Mouse (Mus musculus): ENCODE measurements around the gene Map3k6. TPM values are rescaled to one million over a fixed set of nuclear protein-coding genes. Genes with fewer than 3 reads are reported as not detected.

The Map3k6 gene
- polyA plus RNA-seq, 1 experiment = 11.6 TPM

DNA sequence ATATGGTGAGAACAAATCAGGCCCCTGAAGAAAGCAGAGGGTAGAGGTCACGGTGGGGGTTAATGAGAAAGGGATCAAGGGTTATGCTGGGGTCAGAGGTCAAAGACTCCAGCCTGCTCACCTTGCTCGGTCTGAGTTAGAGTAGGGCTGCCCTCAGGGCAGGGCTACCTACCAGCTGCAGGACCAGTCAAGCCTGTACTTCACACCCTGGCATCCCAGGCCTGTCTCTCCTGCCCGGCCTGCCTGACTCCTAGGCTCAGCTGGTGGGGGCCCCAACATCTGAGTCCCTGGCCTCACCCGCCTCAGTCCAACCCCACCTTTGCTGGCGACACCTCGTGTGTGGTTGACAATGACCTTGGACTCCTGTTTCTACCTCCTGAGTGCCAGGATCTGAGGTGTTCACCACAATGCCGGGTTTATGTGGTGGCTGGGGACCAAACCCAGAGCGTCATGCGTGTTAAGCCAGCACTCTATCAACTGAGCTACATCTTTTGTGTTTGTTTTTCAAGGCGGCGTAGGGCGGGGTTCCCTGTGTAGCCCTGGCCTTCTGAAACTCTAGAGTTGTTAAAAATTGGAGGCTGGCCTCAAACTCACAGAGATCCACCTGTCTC lies 17.3 kb downstream of the Map3k6 start:
- Histone ChIP-seq H3K9me3 (no peaks in the 10 kb centered on the region), H3K27me3 (replicated peaks) (peaks cover 84% of the 10 kb centered on the region), H3K4me1 (peaks cover 30% of the 10 kb centered on the region), H3K36me3 (replicated peaks; ENCODE audit: low read length) (peaks cover 3% of the 10 kb centered on the region), H3K4me3 (replicated peaks) (no peak overlapping the region)
- TF ChIP-seq FLI1 (IDR thresholded peaks at IDR 0.05; ENCODE audit: low read length) (no peak), GATA1 (IDR thresholded peaks at IDR 0.05; ENCODE audit: borderline replicate concordance, low read length) (no peak)

DNA sequence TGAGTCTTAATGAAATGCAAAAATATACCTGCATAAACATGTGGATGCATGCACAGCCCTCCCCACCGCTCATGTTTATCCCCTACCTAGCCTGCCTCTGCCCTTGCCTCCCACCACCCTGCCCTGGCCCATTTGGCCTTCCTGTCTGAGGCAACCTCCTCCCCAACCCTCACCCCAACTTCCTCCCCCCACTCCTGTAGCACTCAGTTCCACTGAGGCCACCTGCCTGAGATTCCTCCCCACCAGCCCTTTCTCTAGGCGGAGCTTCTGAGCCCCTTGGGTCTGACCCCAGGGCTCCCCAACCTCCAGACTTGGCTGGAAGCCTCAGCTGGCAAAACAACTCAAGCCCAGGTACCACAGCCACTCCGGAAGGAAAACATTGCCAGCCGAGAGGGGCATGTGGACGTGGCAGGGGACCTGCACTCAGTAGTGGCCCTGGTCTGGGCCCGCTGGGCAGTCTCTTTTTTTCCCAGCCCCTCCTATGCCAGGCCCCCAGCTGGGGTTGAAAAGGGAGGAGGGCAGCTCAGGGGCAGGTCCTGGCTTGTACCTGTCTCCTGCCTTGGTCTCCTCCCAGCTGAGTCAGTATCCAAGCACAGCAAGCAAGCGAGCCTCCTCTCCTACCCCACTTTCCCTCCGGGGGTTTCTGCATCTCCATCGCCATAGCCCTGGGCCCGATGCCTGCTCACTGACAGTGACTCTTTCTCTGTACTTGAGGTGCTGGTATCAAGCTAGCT lies 21.2 kb downstream of the Map3k6 start:
- Histone ChIP-seq H3K4me1 (peaks cover 51% of the 10 kb centered on the region), H3K27me3 (replicated peaks) (peaks cover 46% of the 10 kb centered on the region), H3K4me3 (replicated peaks) (peak overlapping the region; percentile 81), H3K9me3 (no peaks in the 10 kb centered on the region), H3K36me3 (replicated peaks; ENCODE audit: low read length) (peaks cover 29% of the 10 kb centered on the region)
- TF ChIP-seq GATA1 (IDR thresholded peaks at IDR 0.05; ENCODE audit: borderline replicate concordance, low read length) = no peak
- TF ChIP-seq FLI1 (IDR thresholded peaks at IDR 0.05; ENCODE audit: low read length) = no peak

DNA sequence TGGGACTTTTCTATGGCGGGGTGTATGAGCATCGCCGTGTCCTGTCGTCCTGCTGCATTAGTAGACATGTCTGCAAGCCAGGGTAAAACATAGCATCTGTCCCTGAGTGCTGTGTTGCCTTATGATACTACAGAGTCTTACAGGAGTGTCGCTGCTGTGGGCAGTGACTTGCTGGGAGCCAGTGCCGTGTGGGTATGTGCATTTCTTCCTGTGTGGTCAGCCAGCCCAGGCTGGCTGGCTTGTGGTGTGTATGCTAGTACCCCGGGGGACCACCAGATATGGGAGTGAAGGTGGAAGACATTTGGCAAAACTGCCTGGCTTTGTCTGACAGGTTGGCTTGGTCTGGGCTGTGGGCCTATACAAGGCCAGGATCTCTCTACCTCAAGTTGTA lies 21.8 kb downstream of the Map3k6 start:
- H3K36me3 ChIP-seq (replicated peaks; ENCODE audit: low read length) = peaks cover 35% of the 10 kb centered on the region
- H3K4me1 ChIP-seq = peaks cover 53% of the 10 kb centered on the region
- peaks cover 41% of the 10 kb centered on the region for H3K27me3 ChIP-seq (replicated peaks)
- no peaks in the 10 kb centered on the region for H3K9me3 ChIP-seq
- peak overlapping the region; percentile 81 for H3K4me3 ChIP-seq (replicated peaks)
- no peak for TF ChIP-seq GATA1 (IDR thresholded peaks at IDR 0.05; ENCODE audit: borderline replicate concordance, low read length)
- TF ChIP-seq FLI1 (IDR thresholded peaks at IDR 0.05; ENCODE audit: low read length) = no peak

DNA sequence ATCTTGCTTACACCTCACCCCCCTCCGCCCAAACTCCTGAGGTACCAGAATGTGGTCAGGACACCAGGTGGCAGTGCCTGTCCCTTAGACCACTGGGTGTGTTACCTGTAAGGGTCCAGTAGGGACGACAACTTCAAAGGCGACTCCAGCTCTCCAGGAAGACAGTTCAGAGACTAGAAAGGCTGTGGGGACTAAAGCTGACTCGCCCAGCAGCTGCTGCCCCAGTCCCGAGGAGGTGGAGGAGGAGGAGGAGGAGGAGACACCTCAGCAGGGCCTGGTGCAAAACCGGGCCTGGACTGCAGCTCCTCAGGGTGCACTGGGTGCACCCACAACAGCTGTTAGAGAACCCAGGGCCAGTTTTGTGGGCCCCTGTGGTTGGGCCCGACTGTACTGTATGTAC lies 22.3 kb downstream of the Map3k6 start, which contains the start of gene Sytl1:
Gene Sytl1, minus strand, starts transcription at position 232 of the 400 bp plus-strand sequence.
- Histone ChIP-seq H3K27me3 (replicated peaks) (peaks cover 36% of the 10 kb centered on the region), H3K36me3 (replicated peaks; ENCODE audit: low read length) (peaks cover 40% of the 10 kb centered on the region)

DNA sequence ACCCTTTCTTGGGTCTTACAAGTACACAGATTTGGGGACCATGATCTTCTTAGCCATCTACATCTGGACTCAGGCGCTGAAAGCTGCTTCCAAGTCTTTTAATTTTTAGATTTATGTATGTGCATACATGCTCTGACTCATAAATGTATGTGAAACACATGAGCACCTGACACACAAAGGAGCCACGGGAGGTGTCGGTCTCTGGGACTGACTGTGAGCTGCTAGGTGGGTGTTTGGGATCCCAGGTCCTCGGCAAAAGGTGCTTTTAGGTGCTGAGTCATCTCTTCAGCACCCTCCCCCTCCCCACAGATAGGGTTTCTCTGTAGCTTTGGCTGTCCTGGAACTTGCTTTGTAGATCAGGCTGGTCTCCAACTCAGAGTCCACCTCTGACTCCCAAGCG lies 23.1 kb downstream of the Map3k6 start:
- Histone ChIP-seq H3K27me3 (replicated peaks) (peaks cover 27% of the 10 kb centered on the region), H3K9me3 (no peaks in the 10 kb centered on the region), H3K4me3 (replicated peaks) (no peak overlapping the region), H3K4me1 (peaks cover 53% of the 10 kb centered on the region), H3K36me3 (replicated peaks; ENCODE audit: low read length) (peaks cover 49% of the 10 kb centered on the region)
- TF ChIP-seq GATA1 (IDR thresholded peaks at IDR 0.05; ENCODE audit: borderline replicate concordance, low read length) (no peak), FLI1 (IDR thresholded peaks at IDR 0.05; ENCODE audit: low read length) (no peak)

More for the DNA sequence above, 22.3 kb downstream of the Map3k6 start, which contains the start of gene Sytl1:
- TF ChIP-seq FLI1 (IDR thresholded peaks at IDR 0.05; ENCODE audit: low read length) = no peak
- no peak for TF ChIP-seq GATA1 (IDR thresholded peaks at IDR 0.05; ENCODE audit: borderline replicate concordance, low read length)
- Histone ChIP-seq H3K4me1 (peaks cover 53% of the 10 kb centered on the region), H3K9me3 (no peaks in the 10 kb centered on the region), H3K4me3 (replicated peaks) (peak within 1 kb of the TSS; percentile 81)

DNA sequence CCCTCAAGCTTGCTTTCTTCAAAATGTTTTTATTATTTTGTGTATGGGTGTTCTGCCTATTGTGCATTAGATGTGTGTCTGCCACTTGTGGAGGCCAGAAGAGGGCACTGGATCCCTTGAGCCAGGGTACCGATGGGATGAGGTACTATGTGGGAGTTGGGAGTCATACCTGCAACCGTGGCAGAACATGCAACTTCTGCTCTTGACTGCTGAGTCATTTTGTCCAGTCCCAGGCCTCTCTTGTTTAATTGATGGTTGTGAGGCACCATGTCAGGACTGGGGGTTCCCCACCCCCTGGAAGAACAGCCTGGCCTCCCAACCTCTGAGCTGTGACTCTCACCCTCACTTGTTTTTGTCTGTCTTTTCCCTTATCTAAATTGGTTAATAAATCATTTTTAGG lies 23.9 kb downstream of the Map3k6 start:
- TF ChIP-seq GATA1 (IDR thresholded peaks at IDR 0.05; ENCODE audit: borderline replicate concordance, low read length) (no peak), FLI1 (IDR thresholded peaks at IDR 0.05; ENCODE audit: low read length) (no peak)
- peaks cover 57% of the 10 kb centered on the region for H3K36me3 ChIP-seq (replicated peaks; ENCODE audit: low read length)

DNA sequence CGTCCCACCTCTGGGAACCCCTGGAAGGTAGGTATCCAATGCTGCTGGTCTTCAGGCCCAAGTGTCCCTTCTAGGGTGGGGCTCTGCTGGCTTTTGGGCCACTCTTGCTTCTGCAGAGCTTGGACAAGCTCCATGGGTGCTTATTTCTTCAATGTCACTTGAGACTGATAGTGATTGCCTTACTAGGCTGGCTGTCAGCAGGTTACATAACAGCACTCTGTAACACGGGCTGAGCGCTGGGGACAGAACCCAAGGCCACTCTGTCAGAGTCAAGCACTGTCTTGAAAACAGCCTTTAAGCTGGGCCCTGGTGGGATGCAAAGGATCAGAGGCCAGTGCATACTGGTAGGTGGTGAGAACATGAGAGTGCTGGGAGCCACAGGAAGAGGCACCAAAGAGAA lies 24.7 kb downstream of the Map3k6 start:
- TF ChIP-seq GATA1 (IDR thresholded peaks at IDR 0.05; ENCODE audit: borderline replicate concordance, low read length) (no peak), FLI1 (IDR thresholded peaks at IDR 0.05; ENCODE audit: low read length) (no peak)
- Histone ChIP-seq H3K4me3 (replicated peaks) (no peak overlapping the region), H3K4me1 (peaks cover 61% of the 10 kb centered on the region), H3K27me3 (replicated peaks) (peaks cover 13% of the 10 kb centered on the region), H3K9me3 (no peaks in the 10 kb centered on the region), H3K36me3 (replicated peaks; ENCODE audit: low read length) (peaks cover 64% of the 10 kb centered on the region)

More for the DNA sequence above, 23.9 kb downstream of the Map3k6 start:
- Histone ChIP-seq H3K4me3 (replicated peaks) (no peak overlapping the region), H3K9me3 (no peaks in the 10 kb centered on the region), H3K27me3 (replicated peaks) (peaks cover 19% of the 10 kb centered on the region), H3K4me1 (peaks cover 57% of the 10 kb centered on the region)

DNA sequence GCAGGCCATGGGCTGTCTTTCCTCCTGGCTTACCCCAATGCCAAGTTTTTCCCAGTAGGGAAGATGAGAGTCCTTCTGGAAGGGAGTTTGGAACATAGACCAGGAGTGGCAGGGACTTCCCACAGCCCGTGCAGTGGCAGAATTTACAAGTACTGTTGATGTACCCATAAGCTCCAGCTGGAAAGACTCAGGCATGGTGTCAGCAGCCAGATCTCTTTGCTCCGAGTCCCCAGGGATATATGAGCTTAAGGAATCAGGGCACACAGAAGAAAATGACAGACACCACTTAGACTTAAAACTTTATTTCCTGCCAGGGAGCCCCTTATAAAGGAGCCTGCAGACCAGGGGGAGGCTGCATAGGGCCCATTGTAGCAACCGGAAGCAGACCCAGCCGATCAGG lies 25.1 kb downstream of the Map3k6 start:
- Histone ChIP-seq H3K9me3 (no peaks in the 10 kb centered on the region), H3K27me3 (replicated peaks) (peaks cover 8% of the 10 kb centered on the region), H3K4me1 (peaks cover 60% of the 10 kb centered on the region), H3K4me3 (replicated peaks) (no peak overlapping the region), H3K36me3 (replicated peaks; ENCODE audit: low read length) (peaks cover 69% of the 10 kb centered on the region)
- TF ChIP-seq GATA1 (IDR thresholded peaks at IDR 0.05; ENCODE audit: borderline replicate concordance, low read length) (no peak), FLI1 (IDR thresholded peaks at IDR 0.05; ENCODE audit: low read length) (no peak)

DNA sequence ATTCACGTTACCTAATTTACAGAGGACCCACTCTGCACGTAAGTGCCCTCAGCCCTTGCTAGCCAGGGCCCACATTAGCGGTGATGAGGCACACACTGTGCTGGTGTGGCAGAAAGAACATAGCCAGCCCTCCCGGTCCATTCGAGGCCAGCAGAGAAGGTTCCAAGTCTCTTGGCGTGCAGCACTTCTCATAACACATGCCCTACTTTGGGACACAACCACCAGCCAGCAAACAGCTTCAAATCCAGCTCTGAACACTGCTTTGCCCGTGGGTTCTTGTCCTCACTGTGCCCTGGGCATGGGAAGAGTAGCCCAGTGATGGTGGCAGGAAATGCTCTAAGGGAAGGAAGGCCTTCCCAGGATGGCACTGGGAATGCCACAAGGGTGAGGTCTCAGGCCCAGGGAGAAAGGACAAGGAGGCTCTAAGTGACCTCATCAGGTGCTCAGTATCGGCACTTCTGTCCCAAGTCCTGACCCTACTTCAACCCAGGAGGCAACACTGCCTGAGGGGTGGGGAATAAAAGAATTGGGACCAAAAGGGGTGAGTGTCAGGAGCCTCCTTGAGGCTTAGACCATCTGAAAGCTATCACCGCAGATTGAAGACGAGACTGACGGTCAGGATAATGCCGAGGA lies 25.7 kb downstream of the Map3k6 start:
- Histone ChIP-seq H3K9me3 (no peaks in the 10 kb centered on the region), H3K36me3 (replicated peaks; ENCODE audit: low read length) (peaks cover 72% of the 10 kb centered on the region), H3K4me1 (peaks cover 54% of the 10 kb centered on the region), H3K27me3 (replicated peaks) (peaks cover 2% of the 10 kb centered on the region), H3K4me3 (replicated peaks) (no peak overlapping the region)
- TF ChIP-seq GATA1 (IDR thresholded peaks at IDR 0.05; ENCODE audit: borderline replicate concordance, low read length) = no peak
- no peak for TF ChIP-seq FLI1 (IDR thresholded peaks at IDR 0.05; ENCODE audit: low read length)

DNA sequence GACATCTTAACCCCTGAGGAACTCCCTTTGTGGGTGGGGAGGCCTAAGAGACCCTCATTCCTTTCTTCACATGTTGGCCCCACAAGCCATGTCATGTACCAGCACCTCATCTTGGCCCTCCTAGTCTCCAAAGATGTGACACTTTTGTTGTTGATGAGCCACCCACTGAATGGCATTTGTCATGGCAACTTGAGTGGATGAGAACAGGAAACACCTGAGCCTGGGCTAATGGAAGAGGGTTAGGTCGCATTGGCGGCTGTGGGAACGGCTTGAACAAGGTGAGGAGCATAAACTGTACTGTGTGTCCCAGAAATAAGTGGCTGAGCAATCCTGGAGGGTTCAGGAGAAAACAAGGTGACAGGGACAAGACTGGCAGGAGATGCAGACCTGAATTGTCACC lies 28.3 kb downstream of the Map3k6 start:
- H3K9me3 ChIP-seq = no peaks in the 10 kb centered on the region
- no peak for TF ChIP-seq FLI1 (IDR thresholded peaks at IDR 0.05; ENCODE audit: low read length)
- TF ChIP-seq GATA1 (IDR thresholded peaks at IDR 0.05; ENCODE audit: borderline replicate concordance, low read length) = no peak
- peaks cover 29% of the 10 kb centered on the region for H3K4me1 ChIP-seq
- H3K4me3 ChIP-seq (replicated peaks) = no peak overlapping the region
- no peaks in the 10 kb centered on the region for H3K27me3 ChIP-seq (replicated peaks)
- peaks cover 75% of the 10 kb centered on the region for H3K36me3 ChIP-seq (replicated peaks; ENCODE audit: low read length)
